ENCODE assay signal across 17 mouse cellular contexts in the genomic region with DNA sequence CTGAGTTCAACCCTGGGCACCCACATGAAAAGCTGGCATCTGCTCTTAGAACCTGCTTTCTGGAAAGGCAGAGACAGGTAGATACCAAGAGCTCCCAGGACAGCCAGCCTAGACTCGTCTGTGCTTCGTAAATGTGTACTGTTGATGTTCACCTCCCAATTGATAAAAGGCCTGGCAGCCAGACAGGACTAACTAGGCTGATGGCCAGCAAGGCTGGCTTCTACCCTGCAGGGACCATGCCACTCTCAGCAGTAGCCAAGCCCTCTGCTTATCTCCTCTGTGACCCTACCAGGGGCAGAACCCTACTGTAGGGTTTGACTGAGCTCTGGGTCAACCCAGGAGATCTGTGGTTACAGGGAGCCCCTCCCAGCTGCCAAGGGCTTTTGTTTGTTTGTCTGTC. TPM values are rescaled to one million over a fixed set of nuclear protein-coding genes. Genes with fewer than 3 reads are reported as not detected.
"Had no signal": no experiment of that assay in that cellular context is flagged by ENCODE, and none has a peak within 500 bp of the region (broad histone marks: within the 10 kb centered on the region; RNA-seq: fewer than 3 reads in every experiment).

No protein-coding gene starts in this region.

- H3K4me3 ChIP-seq: kidney, embryonic 15.5 days; liver, embryonic 12.5 days; megakaryocyte, embryonic 14.5 days; midbrain, embryonic 12.5 days had no signal

- H3K4me2 ChIP-seq: kidney, embryonic 15.5 days; liver, embryonic 12.5 days; lung, embryonic 14.5 days; midbrain, embryonic 12.5 days had no signal

- H3K27me3 ChIP-seq: liver, embryonic 12.5 days had no signal

- H3K9ac ChIP-seq: kidney, embryonic 15.5 days; liver, embryonic 12.5 days; lung, embryonic 14.5 days; midbrain, embryonic 12.5 days had no signal

- H3K9me3 ChIP-seq: kidney, embryonic 15.5 days; liver, embryonic 12.5 days; midbrain, embryonic 12.5 days had no signal

- H3K4me1 ChIP-seq: kidney, embryonic 15.5 days; liver, embryonic 12.5 days; megakaryocyte, embryonic 14.5 days; midbrain, embryonic 12.5 days had no signal

- H3K36me3 ChIP-seq: kidney, embryonic 15.5 days; liver, embryonic 12.5 days; midbrain, embryonic 12.5 days had no signal

- DNase-seq: kidney, postnatal 14 days; left cerebral cortex, postnatal 4 days; lung, embryonic 14.5 days; lung, postnatal 10 days; lung, postnatal 4 days; right cerebral cortex, adult 18-20 months; right cerebral cortex, postnatal 25 days; thymus, postnatal 36 days had no signal

- H3K27ac ChIP-seq: kidney, embryonic 15.5 days; liver, embryonic 12.5 days; midbrain, embryonic 12.5 days had no signal

- ATAC-seq: liver, embryonic 12.5 days had no signal

RNA-seq across cellular contexts. Expression of a gene that starts 45.5 kb away (rescaled TPM):
- polyA plus RNA-seq: kidney, embryonic 15.5 days; large intestine, adult 2 months; liver, embryonic 12.5 days; liver, embryonic 16.5 days; small intestine, adult 2 months; stomach, embryonic 16.5 days; thymus, postnatal 0 days had no signal
